Mouse (Mus musculus): ENCODE measurements around the gene Clic3. TPM values are rescaled to one million over a fixed set of nuclear protein-coding genes. Genes with fewer than 3 reads are reported as not detected.

Gene Clic3
- polyA plus RNA-seq (2015; fragmentation: Illumina TruSeq; extraction: RNeasy Lipid Tissue Mini Kit (QIAGEN cat#74804); ENCODE audit: insufficient read depth, low replicate concordance): not detected

DNA sequence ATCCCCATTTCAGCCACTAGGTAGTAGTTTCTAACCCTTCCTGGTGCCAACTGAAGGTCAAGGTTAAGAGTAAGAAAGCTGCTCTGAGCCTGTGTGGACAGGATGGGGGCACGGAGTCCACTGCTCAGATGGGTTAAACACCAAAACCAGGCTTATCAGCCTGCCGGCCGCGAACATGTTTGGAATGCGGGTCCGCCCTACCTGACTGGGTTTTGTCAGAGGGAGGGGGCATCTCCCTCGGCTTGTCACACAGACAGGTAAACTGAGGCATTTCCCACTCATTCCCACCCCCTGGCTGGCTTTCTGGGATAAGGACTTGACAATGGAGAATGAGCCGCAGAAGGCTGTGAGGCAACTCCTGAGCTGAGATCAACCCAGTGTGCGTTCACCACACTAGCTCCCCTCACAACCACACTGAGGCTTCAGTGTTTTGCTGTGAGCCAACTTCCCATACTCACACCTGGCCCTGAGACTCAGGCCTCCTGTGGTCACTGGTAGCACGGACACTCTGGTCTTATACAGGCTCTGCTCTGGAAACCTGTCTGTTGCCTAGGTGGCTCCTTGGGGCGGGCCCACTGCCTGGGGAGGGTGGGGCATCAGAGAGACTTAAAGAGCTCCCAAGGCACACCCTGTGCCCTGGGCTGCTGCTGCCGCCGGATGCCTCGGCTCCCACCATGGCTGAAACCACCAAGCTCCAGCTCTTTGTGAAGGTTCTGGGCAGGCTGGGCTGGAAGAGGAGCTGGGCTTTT is at the start of gene Clic3:
Gene Clic3 (plus strand): TSS at position 634 of the 749 bp plus-strand sequence.

DNA sequence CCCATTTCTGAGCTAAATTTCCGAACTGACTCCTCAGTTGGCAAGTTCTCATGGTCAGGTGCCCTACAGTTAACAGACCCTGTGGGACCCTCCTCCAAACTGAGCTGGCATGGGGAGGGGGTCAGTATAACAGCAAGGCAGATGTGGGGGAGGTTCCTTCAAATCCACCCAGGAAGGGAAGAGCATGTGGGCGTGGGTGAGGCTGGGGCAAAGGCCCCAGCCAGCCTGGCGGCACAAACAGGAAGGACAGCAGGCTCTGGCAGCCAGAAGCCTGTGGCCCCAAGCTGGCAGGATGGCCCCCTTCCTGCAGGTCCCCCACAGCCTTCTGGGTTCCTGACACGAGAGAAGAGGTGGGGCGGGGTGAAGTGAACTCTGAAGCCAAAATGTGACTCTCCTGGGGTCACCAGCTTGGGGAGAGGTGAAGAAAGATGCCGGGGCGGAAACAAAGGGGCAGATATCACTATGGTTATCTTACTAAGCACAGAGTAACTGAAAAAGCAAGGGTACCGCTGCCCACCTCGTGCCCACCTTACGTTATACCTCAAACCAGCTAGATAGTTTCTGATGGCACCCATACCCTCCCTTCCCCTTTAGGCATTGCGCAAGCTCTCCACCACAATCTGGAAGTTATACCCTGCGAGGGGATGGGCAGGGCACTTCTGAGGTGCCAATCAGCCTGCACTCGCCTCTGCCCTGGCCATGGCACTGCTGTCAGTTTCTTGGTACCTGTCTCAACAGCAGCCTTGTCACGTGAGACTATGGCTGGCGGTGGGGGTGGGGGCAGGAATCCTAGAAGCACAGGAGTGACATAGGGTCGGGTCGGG is 33.8 kb upstream of the Clic3 start, which contains the start of gene Fut7:
Gene Fut7 (plus strand): TSS at position 681 of the 824 bp plus-strand sequence.

GRCm38 (mm10) chr2:25428442-25429236 is 28.0 kb upstream of the Clic3 start, which contains the start of gene Abca2:
TSS of gene Abca2 (plus strand) at chr2:25428703.

GRCm38 (mm10) chr2:25460551-25461309 is 4.1 kb downstream of the Clic3 start, which contains the start of gene Paxx:
TSS of gene Paxx (minus strand) at chr2:25461094.

DNA sequence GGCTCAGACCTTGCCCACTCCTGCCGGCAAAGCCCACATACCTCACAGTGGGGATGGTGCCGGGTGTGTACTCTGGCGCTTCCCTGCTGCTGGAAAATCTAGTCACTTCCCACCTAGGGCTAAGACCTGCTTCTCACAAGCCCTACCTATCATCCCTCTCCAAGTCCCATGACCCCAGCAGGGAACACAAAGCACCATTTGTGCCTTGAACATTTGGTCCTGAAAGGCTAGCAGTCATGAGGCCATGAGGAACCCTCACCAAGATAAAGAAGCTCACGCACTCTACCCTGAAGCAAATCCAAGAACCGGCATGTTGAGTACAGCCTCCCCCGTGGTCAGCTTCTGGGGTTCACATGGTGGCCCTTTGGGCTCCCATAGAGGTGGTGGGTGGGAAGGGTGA is 13.3 kb downstream of the Clic3 start, which contains the start of gene Ptgds:
Gene Ptgds (minus strand): TSS at position 78 of the 400 bp plus-strand sequence.

DNA sequence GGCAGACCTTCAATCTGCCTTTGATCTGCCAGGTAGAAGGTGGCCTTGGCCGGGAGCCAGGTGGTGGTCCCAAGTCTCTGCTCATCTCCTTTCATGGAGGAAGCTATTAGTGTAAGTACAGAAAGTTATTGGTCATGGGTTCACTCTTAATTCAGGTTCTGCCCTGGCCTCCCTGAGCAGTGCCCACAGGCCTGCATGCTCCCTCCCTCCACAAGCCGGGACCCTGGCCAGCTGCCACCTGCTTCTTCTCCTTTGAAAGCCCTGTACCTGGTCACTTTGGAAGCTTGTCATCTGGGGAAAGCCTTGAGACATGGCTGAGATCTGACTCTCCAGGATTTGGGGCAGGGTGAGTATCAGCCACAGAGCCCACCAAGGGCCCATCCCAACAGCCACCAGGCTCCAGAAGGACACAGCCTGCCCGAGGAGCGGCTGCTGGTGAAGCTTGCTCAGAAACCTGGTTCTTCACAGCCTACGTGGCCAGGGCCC is 36.9 kb downstream of the Clic3 start, which contains the start of gene Lcn12:
Gene Lcn12 (minus strand): TSS at position 436 of the 486 bp plus-strand sequence.

GRCm38 (mm10) chr2:25500576-25501405 is 44.2 kb downstream of the Clic3 start, which contains the start of gene Fbxw5:
TSS of gene Fbxw5 (plus strand) at chr2:25500750.

GRCm38 (mm10) chr2:25501593-25502486 is 45.2 kb downstream of the Clic3 start, which contains the start of gene C8g:
TSS of gene C8g (minus strand) at chr2:25501719.

Other genes with a start within 250 kb of the Clic3 start
- 52.5 TPM for gene Nelfb, start 245.3 kb upstream of the Clic3 start, polyA plus RNA-seq (2015; fragmentation: Illumina TruSeq; extraction: RNeasy Lipid Tissue Mini Kit (QIAGEN cat#74804); ENCODE audit: insufficient read depth, low replicate concordance)
- not detected for gene Stpg3, start 242.2 kb upstream of the Clic3 start, polyA plus RNA-seq (2015; fragmentation: Illumina TruSeq; extraction: RNeasy Lipid Tissue Mini Kit (QIAGEN cat#74804); ENCODE audit: insufficient read depth, low replicate concordance)
- not detected for gene Fam166a, start 238.1 kb upstream of the Clic3 start, polyA plus RNA-seq (2015; fragmentation: Illumina TruSeq; extraction: RNeasy Lipid Tissue Mini Kit (QIAGEN cat#74804); ENCODE audit: insufficient read depth, low replicate concordance)
- 108 TPM for gene Tubb4b, start 232.1 kb upstream of the Clic3 start, polyA plus RNA-seq (2015; fragmentation: Illumina TruSeq; extraction: RNeasy Lipid Tissue Mini Kit (QIAGEN cat#74804); ENCODE audit: insufficient read depth, low replicate concordance)
- not detected for gene Slc34a3, start 222.5 kb upstream of the Clic3 start, polyA plus RNA-seq (2015; fragmentation: Illumina TruSeq; extraction: RNeasy Lipid Tissue Mini Kit (QIAGEN cat#74804); ENCODE audit: insufficient read depth, low replicate concordance)
- not detected for gene Rnf224, start 220.1 kb upstream of the Clic3 start, polyA plus RNA-seq (2015; fragmentation: Illumina TruSeq; extraction: RNeasy Lipid Tissue Mini Kit (QIAGEN cat#74804); ENCODE audit: insufficient read depth, low replicate concordance)
- 0.18 TPM for gene Rnf208, start 214.6 kb upstream of the Clic3 start, polyA plus RNA-seq (2015; fragmentation: Illumina TruSeq; extraction: RNeasy Lipid Tissue Mini Kit (QIAGEN cat#74804); ENCODE audit: insufficient read depth, low replicate concordance)
- not detected for gene Cysrt1, start 214.4 kb upstream of the Clic3 start, polyA plus RNA-seq (2015; fragmentation: Illumina TruSeq; extraction: RNeasy Lipid Tissue Mini Kit (QIAGEN cat#74804); ENCODE audit: insufficient read depth, low replicate concordance)
- 8.7 TPM for gene AL732309.1, start 210.0 kb upstream of the Clic3 start, polyA plus RNA-seq (2015; fragmentation: Illumina TruSeq; extraction: RNeasy Lipid Tissue Mini Kit (QIAGEN cat#74804); ENCODE audit: insufficient read depth, low replicate concordance)
- gene Tmem203, start 201.4 kb upstream of the Clic3 start, polyA plus RNA-seq (2015; fragmentation: Illumina TruSeq; extraction: RNeasy Lipid Tissue Mini Kit (QIAGEN cat#74804); ENCODE audit: insufficient read depth, low replicate concordance): 3.6 TPM
- gene Tprn, start 194.2 kb upstream of the Clic3 start, polyA plus RNA-seq (2015; fragmentation: Illumina TruSeq; extraction: RNeasy Lipid Tissue Mini Kit (QIAGEN cat#74804); ENCODE audit: insufficient read depth, low replicate concordance): 5.7 TPM
- 30.6 TPM for gene Ssna1, start 184.4 kb upstream of the Clic3 start, polyA plus RNA-seq (2015; fragmentation: Illumina TruSeq; extraction: RNeasy Lipid Tissue Mini Kit (QIAGEN cat#74804); ENCODE audit: insufficient read depth, low replicate concordance)
- 58.0 TPM for gene Anapc2, start 184.4 kb upstream of the Clic3 start, polyA plus RNA-seq (2015; fragmentation: Illumina TruSeq; extraction: RNeasy Lipid Tissue Mini Kit (QIAGEN cat#74804); ENCODE audit: insufficient read depth, low replicate concordance)
- gene Tmem210, start 168.7 kb upstream of the Clic3 start, polyA plus RNA-seq (2015; fragmentation: Illumina TruSeq; extraction: RNeasy Lipid Tissue Mini Kit (QIAGEN cat#74804); ENCODE audit: insufficient read depth, low replicate concordance): not detected
- not detected for gene Lrrc26, start 166.9 kb upstream of the Clic3 start, polyA plus RNA-seq (2015; fragmentation: Illumina TruSeq; extraction: RNeasy Lipid Tissue Mini Kit (QIAGEN cat#74804); ENCODE audit: insufficient read depth, low replicate concordance)
- not detected for gene Grin1, start 137.7 kb upstream of the Clic3 start, polyA plus RNA-seq (2015; fragmentation: Illumina TruSeq; extraction: RNeasy Lipid Tissue Mini Kit (QIAGEN cat#74804); ENCODE audit: insufficient read depth, low replicate concordance)
- gene Man1b1, start 124.5 kb upstream of the Clic3 start, polyA plus RNA-seq (2015; fragmentation: Illumina TruSeq; extraction: RNeasy Lipid Tissue Mini Kit (QIAGEN cat#74804); ENCODE audit: insufficient read depth, low replicate concordance): 62.7 TPM
- 30.6 TPM for gene Dpp7, start 100.5 kb upstream of the Clic3 start, polyA plus RNA-seq (2015; fragmentation: Illumina TruSeq; extraction: RNeasy Lipid Tissue Mini Kit (QIAGEN cat#74804); ENCODE audit: insufficient read depth, low replicate concordance)
- 14.4 TPM for gene Uap1l1, start 91.2 kb upstream of the Clic3 start, polyA plus RNA-seq (2015; fragmentation: Illumina TruSeq; extraction: RNeasy Lipid Tissue Mini Kit (QIAGEN cat#74804); ENCODE audit: insufficient read depth, low replicate concordance)
- gene Sapcd2, start 84.5 kb upstream of the Clic3 start, polyA plus RNA-seq (2015; fragmentation: Illumina TruSeq; extraction: RNeasy Lipid Tissue Mini Kit (QIAGEN cat#74804); ENCODE audit: insufficient read depth, low replicate concordance): 0.75 TPM
- gene Entpd2, start 61.0 kb upstream of the Clic3 start, polyA plus RNA-seq (2015; fragmentation: Illumina TruSeq; extraction: RNeasy Lipid Tissue Mini Kit (QIAGEN cat#74804); ENCODE audit: insufficient read depth, low replicate concordance): 1.2 TPM
- gene Npdc1, start 57.5 kb upstream of the Clic3 start, polyA plus RNA-seq (2015; fragmentation: Illumina TruSeq; extraction: RNeasy Lipid Tissue Mini Kit (QIAGEN cat#74804); ENCODE audit: insufficient read depth, low replicate concordance): 12.1 TPM
- gene Fut7, start 33.6 kb upstream of the Clic3 start, polyA plus RNA-seq (2015; fragmentation: Illumina TruSeq; extraction: RNeasy Lipid Tissue Mini Kit (QIAGEN cat#74804); ENCODE audit: insufficient read depth, low replicate concordance): 1.4 TPM
- 17.7 TPM for gene Abca2, start 28.1 kb upstream of the Clic3 start, polyA plus RNA-seq (2015; fragmentation: Illumina TruSeq; extraction: RNeasy Lipid Tissue Mini Kit (QIAGEN cat#74804); ENCODE audit: insufficient read depth, low replicate concordance)
- 33.9 TPM for gene Paxx, start 4.3 kb downstream of the Clic3 start, polyA plus RNA-seq (2015; fragmentation: Illumina TruSeq; extraction: RNeasy Lipid Tissue Mini Kit (QIAGEN cat#74804); ENCODE audit: insufficient read depth, low replicate concordance)
- not detected for gene Ptgds, start 13.2 kb downstream of the Clic3 start, polyA plus RNA-seq (2015; fragmentation: Illumina TruSeq; extraction: RNeasy Lipid Tissue Mini Kit (QIAGEN cat#74804); ENCODE audit: insufficient read depth, low replicate concordance)
- gene Lcn12, start 37.1 kb downstream of the Clic3 start, polyA plus RNA-seq (2015; fragmentation: Illumina TruSeq; extraction: RNeasy Lipid Tissue Mini Kit (QIAGEN cat#74804); ENCODE audit: insufficient read depth, low replicate concordance): not detected
- 33.4 TPM for gene Fbxw5, start 43.9 kb downstream of the Clic3 start, polyA plus RNA-seq (2015; fragmentation: Illumina TruSeq; extraction: RNeasy Lipid Tissue Mini Kit (QIAGEN cat#74804); ENCODE audit: insufficient read depth, low replicate concordance)
- gene C8g, start 44.9 kb downstream of the Clic3 start, polyA plus RNA-seq (2015; fragmentation: Illumina TruSeq; extraction: RNeasy Lipid Tissue Mini Kit (QIAGEN cat#74804); ENCODE audit: insufficient read depth, low replicate concordance): 0.72 TPM
- 24.0 TPM for gene Traf2, start 90.1 kb downstream of the Clic3 start, polyA plus RNA-seq (2015; fragmentation: Illumina TruSeq; extraction: RNeasy Lipid Tissue Mini Kit (QIAGEN cat#74804); ENCODE audit: insufficient read depth, low replicate concordance)
- gene Edf1, start 101.0 kb downstream of the Clic3 start, polyA plus RNA-seq (2015; fragmentation: Illumina TruSeq; extraction: RNeasy Lipid Tissue Mini Kit (QIAGEN cat#74804); ENCODE audit: insufficient read depth, low replicate concordance): 41.3 TPM
- 0.43 TPM for gene Mamdc4, start 118.0 kb downstream of the Clic3 start, polyA plus RNA-seq (2015; fragmentation: Illumina TruSeq; extraction: RNeasy Lipid Tissue Mini Kit (QIAGEN cat#74804); ENCODE audit: insufficient read depth, low replicate concordance)
- 21.0 TPM for gene Phpt1, start 118.4 kb downstream of the Clic3 start, polyA plus RNA-seq (2015; fragmentation: Illumina TruSeq; extraction: RNeasy Lipid Tissue Mini Kit (QIAGEN cat#74804); ENCODE audit: insufficient read depth, low replicate concordance)
- 0.72 TPM for gene Ajm1, start 124.9 kb downstream of the Clic3 start, polyA plus RNA-seq (2015; fragmentation: Illumina TruSeq; extraction: RNeasy Lipid Tissue Mini Kit (QIAGEN cat#74804); ENCODE audit: insufficient read depth, low replicate concordance)
- 59.4 TPM for gene Rabl6, start 151.7 kb downstream of the Clic3 start, polyA plus RNA-seq (2015; fragmentation: Illumina TruSeq; extraction: RNeasy Lipid Tissue Mini Kit (QIAGEN cat#74804); ENCODE audit: insufficient read depth, low replicate concordance)
- not detected for gene Ccdc183, start 160.8 kb downstream of the Clic3 start, polyA plus RNA-seq (2015; fragmentation: Illumina TruSeq; extraction: RNeasy Lipid Tissue Mini Kit (QIAGEN cat#74804); ENCODE audit: insufficient read depth, low replicate concordance)
- gene Tmem141, start 165.2 kb downstream of the Clic3 start, polyA plus RNA-seq (2015; fragmentation: Illumina TruSeq; extraction: RNeasy Lipid Tissue Mini Kit (QIAGEN cat#74804); ENCODE audit: insufficient read depth, low replicate concordance): 14.0 TPM
- 205 TPM for gene Fcna, start 171.2 kb downstream of the Clic3 start, polyA plus RNA-seq (2015; fragmentation: Illumina TruSeq; extraction: RNeasy Lipid Tissue Mini Kit (QIAGEN cat#74804); ENCODE audit: insufficient read depth, low replicate concordance)
- gene Lcn8, start 196.3 kb downstream of the Clic3 start, polyA plus RNA-seq (2015; fragmentation: Illumina TruSeq; extraction: RNeasy Lipid Tissue Mini Kit (QIAGEN cat#74804); ENCODE audit: insufficient read depth, low replicate concordance): not detected
- gene Lcn5, start 201.1 kb downstream of the Clic3 start, polyA plus RNA-seq (2015; fragmentation: Illumina TruSeq; extraction: RNeasy Lipid Tissue Mini Kit (QIAGEN cat#74804); ENCODE audit: insufficient read depth, low replicate concordance): not detected
- gene Lcn6, start 219.9 kb downstream of the Clic3 start, polyA plus RNA-seq (2015; fragmentation: Illumina TruSeq; extraction: RNeasy Lipid Tissue Mini Kit (QIAGEN cat#74804); ENCODE audit: insufficient read depth, low replicate concordance): not detected
- gene Lcn10, start 225.9 kb downstream of the Clic3 start, polyA plus RNA-seq (2015; fragmentation: Illumina TruSeq; extraction: RNeasy Lipid Tissue Mini Kit (QIAGEN cat#74804); ENCODE audit: insufficient read depth, low replicate concordance): not detected
- not detected for gene Obp2a, start 243.2 kb downstream of the Clic3 start, polyA plus RNA-seq (2015; fragmentation: Illumina TruSeq; extraction: RNeasy Lipid Tissue Mini Kit (QIAGEN cat#74804); ENCODE audit: insufficient read depth, low replicate concordance)
- 11.3 TPM for gene Bmyc, start 249.9 kb downstream of the Clic3 start, polyA plus RNA-seq (2015; fragmentation: Illumina TruSeq; extraction: RNeasy Lipid Tissue Mini Kit (QIAGEN cat#74804); ENCODE audit: insufficient read depth, low replicate concordance)